Mouse (Mus musculus) limb, embryonic 11.5 days (tissue): ENCODE measurements around the gene Endod1. TPM values are rescaled to one million over a fixed set of nuclear protein-coding genes. Genes with fewer than 3 reads are reported as not detected.
A peak's percentile ranks its signal among the peaks of the same experiment; 100 is the strongest.

Experiments used
- ATAC-seq: fragments of 200-750 bp; cut with Nextera tagmentation; 2 replicates; pipeline ENCODE4 v1.8.0; 2017; ENCODE audit warnings: low read depth; ENCODE audit not compliant: insufficient number of reproducible peaks, low FRiP score, low TSS enrichment
- DNase-seq: peaks from one replicate; pipeline ENCODE4 v3.0.0-alpha.2; 2015; ENCODE audit warnings: low spot score
- H3K27ac ChIP-seq: fragments of 300-500 bp; sonication (generic); replicated peaks from 2 replicates; pipeline ENCODE4 v1.5.1; 2014; ENCODE audit warnings: low read depth, mild to moderate bottlenecking, low read length
- H3K27me3 ChIP-seq: fragments of 300-500 bp; sonication (generic); 2 replicates; pipeline ENCODE4 v1.6.1; 2014; ENCODE audit warnings: mild to moderate bottlenecking, low read length, mixed read lengths; ENCODE audit not compliant: control insufficient read depth, insufficient read depth
- H3K36me3 ChIP-seq: fragments of 300-500 bp; sonication (generic); 2 replicates; pipeline ENCODE4 v1.6.1; 2014; ENCODE audit warnings: mild to moderate bottlenecking, low read length, moderate library complexity, mixed read lengths; ENCODE audit not compliant: control insufficient read depth, insufficient read depth
- H3K4me1 ChIP-seq: fragments of 300-500 bp; sonication (generic); 2 replicates; pipeline ENCODE4 v1.6.1; 2014; ENCODE audit warnings: low read length, mixed read lengths; ENCODE audit not compliant: control insufficient read depth, insufficient read depth
- H3K4me2 ChIP-seq: fragments of 300-500 bp; sonication (generic); 2 replicates; pipeline ENCODE4 v1.6.1; 2014; ENCODE audit warnings: low read depth, mild to moderate bottlenecking, moderate library complexity; ENCODE audit not compliant: severe bottlenecking
- H3K4me3 ChIP-seq: fragments of 300-500 bp; sonication (generic); 2 replicates; pipeline ENCODE4 v1.5.1; 2014; ENCODE audit warnings: low read depth, low read length
- H3K9ac ChIP-seq: fragments of 300-500 bp; sonication (generic); 2 replicates; pipeline ENCODE4 v1.6.1; 2014; ENCODE audit warnings: mild to moderate bottlenecking, low read length
- H3K9me3 ChIP-seq: fragments of 300-500 bp; sonication (generic); 2 replicates; pipeline ENCODE4 v1.6.1; 2016; ENCODE audit warnings: low read length; ENCODE audit not compliant: control insufficient read depth
- WGBS: fragments of 180-500 bp; shearing (Covaris S2); extraction: QIAGEN DNeasy Blood & Tissue Kit; methylation state at CpG from one replicate; pipeline ENCODE4 v1.1.7; 2014; 5-methylcytosine and 5-hydroxymethylcytosine counted together
- polyA plus RNA-seq: library from polyadenylated mRNA; unstranded; fragments of >200 nt; fragmentation: Nextera tagmentation; extraction: Ambion mirVana; gene quantifications from 2 replicates; pipeline ENCODE4 v1.2.1, GENCODE M21; 2014

The Endod1 gene
- 6.1 and 6.3 TPM in 2 replicates for polyA plus RNA-seq

DNA sequence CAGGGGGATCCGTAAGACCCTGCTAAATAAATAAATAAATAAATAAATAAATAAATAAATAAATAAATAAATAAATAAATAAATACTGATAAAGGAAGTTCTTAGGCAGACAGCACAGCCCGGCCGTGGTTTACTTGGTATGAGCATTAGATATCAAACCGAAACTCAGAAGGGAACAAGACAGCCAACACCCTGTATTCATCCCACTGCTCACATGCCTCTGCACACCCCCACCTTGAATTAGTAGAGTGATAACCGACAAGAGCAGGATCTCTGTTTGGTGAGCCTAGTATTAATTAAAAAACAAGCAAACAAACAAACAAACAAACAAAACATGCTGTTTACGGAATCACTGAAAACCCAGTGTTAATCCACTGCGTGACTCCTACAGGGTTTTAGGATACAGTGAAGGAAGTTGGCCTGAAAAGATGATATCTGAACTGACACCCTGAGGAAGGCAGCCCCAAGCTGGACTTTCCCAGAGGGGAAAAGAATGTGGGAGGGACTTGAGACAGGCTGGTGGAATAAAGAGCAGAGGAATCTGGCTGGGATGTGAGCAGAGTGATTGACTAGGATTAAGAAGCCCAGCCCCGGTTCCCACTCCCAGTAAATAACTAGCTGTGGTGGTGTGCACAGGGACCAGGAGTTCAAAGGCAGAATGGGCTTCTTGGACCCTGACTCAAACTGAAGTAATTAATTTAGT, at the start of gene Endod1:
Gene Endod1 (minus strand): TSS at position 155 of the 703 bp plus-strand sequence.
- DNase-seq = peak; percentile 41

DNA sequence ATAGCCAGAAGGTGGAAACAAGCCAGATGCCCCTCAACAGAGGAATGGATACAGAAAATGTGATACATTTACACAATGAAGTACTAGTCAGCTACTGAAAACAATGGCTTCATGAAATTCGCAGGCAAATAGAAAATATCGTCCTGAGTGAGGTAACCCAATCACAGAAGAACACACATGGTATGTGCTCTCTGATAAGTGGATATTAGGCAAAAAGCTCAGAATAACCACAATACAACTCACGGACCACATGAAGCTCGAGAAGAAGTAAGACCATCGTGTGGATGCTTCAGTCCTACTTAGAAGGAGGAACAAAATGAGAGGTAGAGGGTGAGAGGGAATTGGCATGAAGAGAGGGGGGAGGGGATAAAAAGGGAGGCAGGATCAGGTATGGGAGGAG, 27.8 kb upstream of the Endod1 start:
- H3K27me3 ChIP-seq = no peaks in the 10 kb centered on the region
- no peak overlapping the region for H3K4me2 ChIP-seq
- ATAC-seq = no peak
- no peaks in the 10 kb centered on the region for H3K36me3 ChIP-seq
- DNase-seq = no peak
- H3K4me1 ChIP-seq = no peaks in the 10 kb centered on the region
- no peak overlapping the region for H3K4me3 ChIP-seq
- no peaks in the 10 kb centered on the region for H3K9me3 ChIP-seq
- H3K9ac ChIP-seq = no peak overlapping the region
- H3K27ac ChIP-seq = no peak overlapping the region
- WGBS = 93% methylated on average over 5 of the region's 5 CpGs

More for the DNA sequence above, at the start of gene Endod1:
- H3K4me3 ChIP-seq = peak within 1 kb of the TSS; percentile 61
- H3K9me3 ChIP-seq = no peaks in the 10 kb centered on the region
- 0 out of 2 replicates have a peak, but pooled peaks have one; percentile 20 for ATAC-seq
- H3K9ac ChIP-seq = peak within 1 kb of the TSS; percentile 73
- H3K36me3 ChIP-seq = no peaks in the 10 kb centered on the region
- H3K27me3 ChIP-seq = no peaks in the 10 kb centered on the region
- H3K4me2 ChIP-seq = peak within 1 kb of the TSS; percentile 86
- WGBS = 10% methylated on average over 8 of the region's 8 CpGs
- no peaks in the 10 kb centered on the region for H3K4me1 ChIP-seq
- no peak within 1 kb of the TSS for H3K27ac ChIP-seq

DNA sequence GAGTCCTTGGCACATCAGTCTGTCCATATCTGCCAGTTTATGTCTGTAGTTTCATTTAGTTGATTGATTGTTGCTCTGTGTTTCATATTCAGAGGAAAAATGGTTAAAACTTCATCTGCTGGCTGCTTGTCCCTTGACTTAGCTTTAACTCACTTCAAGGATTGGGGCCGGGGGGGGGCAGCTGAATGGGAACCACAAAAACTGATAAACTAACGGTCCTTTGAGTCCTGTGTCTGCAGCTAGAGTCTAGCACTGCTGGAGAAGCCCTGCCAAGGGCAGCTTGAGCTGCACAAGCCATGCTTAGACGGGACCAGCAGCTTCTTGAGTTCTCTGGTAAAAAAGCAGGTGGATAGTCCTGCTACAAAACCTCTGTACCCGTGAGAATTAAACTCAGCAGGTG, 26.7 kb upstream of the Endod1 start:
- no peak overlapping the region for H3K27ac ChIP-seq
- 70% methylated on average over 4 of the region's 4 CpGs for WGBS
- H3K9me3 ChIP-seq = no peaks in the 10 kb centered on the region
- no peak overlapping the region for H3K9ac ChIP-seq
- DNase-seq (no peak), ATAC-seq (no peak)
- no peak overlapping the region for H3K4me2 ChIP-seq
- no peaks in the 10 kb centered on the region for H3K27me3 ChIP-seq
- no peaks in the 10 kb centered on the region for H3K36me3 ChIP-seq
- no peaks in the 10 kb centered on the region for H3K4me1 ChIP-seq
- no peak overlapping the region for H3K4me3 ChIP-seq

DNA sequence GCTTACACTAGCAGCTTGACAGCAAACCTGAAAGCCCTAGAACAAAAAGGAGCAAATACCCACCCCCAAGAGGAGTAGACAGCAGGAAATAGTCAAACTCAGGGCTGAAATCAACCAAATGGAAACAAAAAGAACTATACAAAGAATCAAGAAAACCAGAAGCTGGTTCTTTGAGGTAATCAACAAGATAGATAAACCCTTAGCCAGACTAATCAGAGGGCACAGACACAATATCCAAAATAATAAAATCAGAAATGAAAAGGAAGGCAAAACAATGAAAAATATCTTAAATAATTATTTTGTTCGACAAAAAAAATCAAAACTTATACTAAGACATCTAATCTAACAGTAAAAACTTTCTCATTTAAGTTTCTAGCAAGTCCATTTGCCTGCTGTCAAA, 24.7 kb upstream of the Endod1 start:
- Histone ChIP-seq H3K27ac (no peak overlapping the region), H3K9me3 (no peaks in the 10 kb centered on the region), H3K9ac (no peak overlapping the region), H3K4me3 (no peak overlapping the region), H3K36me3 (no peaks in the 10 kb centered on the region), H3K27me3 (no peaks in the 10 kb centered on the region), H3K4me2 (no peak overlapping the region), H3K4me1 (no peaks in the 10 kb centered on the region)
- ATAC-seq (no peak), DNase-seq (no peak)
- 83% methylated on average over 1 of the region's 1 CpGs for WGBS

DNA sequence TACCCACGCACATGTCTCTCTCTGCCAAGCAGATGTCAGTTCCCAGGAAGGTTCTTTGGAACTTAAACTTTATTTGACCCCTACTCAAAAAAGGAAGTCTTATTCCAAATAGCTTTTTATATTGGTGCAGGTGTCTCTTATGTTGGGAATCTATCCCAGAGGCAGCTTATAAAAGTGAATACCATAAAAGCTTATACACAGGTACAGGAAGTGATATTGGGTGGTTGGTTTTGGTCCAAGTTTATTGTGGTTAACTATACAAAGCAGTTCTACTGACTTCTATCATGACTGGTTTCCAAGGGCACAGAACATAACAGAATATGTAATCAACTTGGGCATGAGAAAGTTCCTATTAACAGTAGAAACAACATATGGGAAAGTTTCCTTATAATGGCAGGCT, 20.8 kb upstream of the Endod1 start:
- WGBS = 86% methylated on average over 1 of the region's 1 CpGs
- Histone ChIP-seq H3K27me3 (no peaks in the 10 kb centered on the region), H3K9ac (no peak overlapping the region), H3K36me3 (no peaks in the 10 kb centered on the region), H3K27ac (no peak overlapping the region), H3K4me3 (no peak overlapping the region), H3K4me1 (no peaks in the 10 kb centered on the region), H3K9me3 (no peaks in the 10 kb centered on the region), H3K4me2 (no peak overlapping the region)
- ATAC-seq (no peak), DNase-seq (no peak)

DNA sequence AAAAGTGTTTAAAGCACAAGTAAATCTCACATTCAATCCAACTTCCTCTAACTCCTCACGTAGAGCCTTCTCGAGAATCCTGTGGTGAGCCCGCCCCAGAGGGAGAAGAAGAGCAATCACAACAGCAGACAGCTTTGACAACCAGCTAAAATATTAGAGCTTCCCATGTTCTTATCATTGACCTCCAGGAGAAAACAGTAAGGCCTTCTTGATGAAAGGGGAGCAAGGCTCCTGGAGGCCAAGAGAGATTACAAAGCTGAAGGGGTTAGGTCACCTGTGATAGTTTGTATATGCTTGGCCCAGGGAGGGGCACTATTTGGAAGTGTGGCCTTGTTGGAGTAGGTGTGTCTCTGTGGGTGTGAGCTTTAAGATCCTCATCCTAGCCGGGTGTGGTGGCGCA, 19.1 kb upstream of the Endod1 start:
- ATAC-seq (no peak), DNase-seq (peak; percentile 2)
- 83% methylated on average over 5 of the region's 5 CpGs for WGBS
- Histone ChIP-seq H3K9me3 (no peaks in the 10 kb centered on the region), H3K4me3 (no peak overlapping the region), H3K27ac (no peak overlapping the region), H3K27me3 (no peaks in the 10 kb centered on the region), H3K36me3 (no peaks in the 10 kb centered on the region), H3K4me2 (no peak overlapping the region), H3K9ac (no peak overlapping the region), H3K4me1 (no peaks in the 10 kb centered on the region)

DNA sequence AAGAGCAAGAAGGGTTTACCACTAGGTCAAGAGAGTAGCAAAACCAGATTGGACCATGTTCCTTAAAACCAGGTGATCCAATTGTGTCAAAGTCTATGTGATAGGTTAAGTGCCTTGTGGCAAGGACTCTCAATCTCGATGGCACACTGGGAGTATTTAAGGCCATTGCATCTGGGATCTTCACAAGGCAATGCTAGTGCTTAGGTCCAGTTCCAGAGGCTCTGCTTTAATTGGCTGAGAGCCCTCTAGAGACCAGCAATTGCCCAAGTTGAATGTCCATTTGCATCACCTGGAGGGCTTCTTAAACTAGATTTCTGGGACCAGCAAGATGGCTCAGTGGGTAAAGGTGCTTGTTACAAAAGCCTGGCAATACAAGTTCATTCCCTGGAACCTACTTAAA, 17.6 kb upstream of the Endod1 start:
- Histone ChIP-seq H3K9me3 (no peaks in the 10 kb centered on the region), H3K9ac (no peak overlapping the region), H3K4me2 (no peak overlapping the region), H3K4me3 (no peak overlapping the region), H3K4me1 (no peaks in the 10 kb centered on the region), H3K27ac (no peak overlapping the region), H3K36me3 (no peaks in the 10 kb centered on the region), H3K27me3 (no peaks in the 10 kb centered on the region)
- no peak for ATAC-seq
- DNase-seq = no peak
- WGBS = 81% methylated on average over 1 of the region's 1 CpGs

DNA sequence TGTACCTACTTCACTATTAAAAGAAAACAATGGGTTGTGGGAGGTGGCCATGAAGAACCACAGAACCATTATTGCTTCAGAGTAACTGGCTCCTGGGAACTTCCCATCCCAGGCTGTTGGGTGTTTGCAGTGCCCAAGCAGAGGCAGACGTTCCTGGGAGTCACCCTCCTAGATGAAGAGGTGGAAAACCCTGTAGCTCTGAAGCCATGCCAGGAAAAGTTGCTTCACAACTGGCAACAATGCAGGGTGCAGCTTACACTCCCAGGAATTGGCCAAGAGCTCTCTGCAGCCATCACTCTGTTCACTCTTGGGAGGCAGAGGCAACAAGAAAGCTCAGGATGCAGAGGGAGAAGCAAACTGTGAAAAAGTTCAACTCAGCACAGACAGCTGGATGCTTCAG, 16.8 kb upstream of the Endod1 start:
- no peak overlapping the region for H3K9ac ChIP-seq
- no peak overlapping the region for H3K27ac ChIP-seq
- 71% methylated on average over 1 of the region's 1 CpGs for WGBS
- no peaks in the 10 kb centered on the region for H3K9me3 ChIP-seq
- H3K27me3 ChIP-seq = no peaks in the 10 kb centered on the region
- no peaks in the 10 kb centered on the region for H3K4me1 ChIP-seq
- H3K36me3 ChIP-seq = no peaks in the 10 kb centered on the region
- H3K4me2 ChIP-seq = no peak overlapping the region
- no peak overlapping the region for H3K4me3 ChIP-seq
- ATAC-seq (no peak), DNase-seq (no peak)

DNA sequence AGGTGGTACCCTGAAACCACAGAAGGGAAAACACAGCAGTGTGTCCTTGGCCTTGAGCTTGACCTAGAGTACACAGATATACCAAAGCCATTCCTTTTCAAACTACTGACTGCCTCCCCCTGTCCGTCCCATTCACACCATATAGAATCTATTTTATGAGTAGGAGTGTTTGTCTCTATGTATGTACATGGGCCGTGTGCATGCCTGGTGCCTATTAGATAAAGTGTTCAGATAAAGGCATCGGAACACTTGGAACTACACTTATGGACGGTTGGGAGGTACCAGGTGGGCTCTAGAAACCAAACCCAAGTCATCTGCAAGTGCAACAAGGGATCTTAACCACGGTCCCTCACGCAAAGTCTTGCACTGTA, 16.1 kb upstream of the Endod1 start:
- Histone ChIP-seq H3K4me3 (no peak overlapping the region), H3K27me3 (no peaks in the 10 kb centered on the region), H3K27ac (no peak overlapping the region), H3K9ac (no peak overlapping the region), H3K9me3 (no peaks in the 10 kb centered on the region), H3K36me3 (no peaks in the 10 kb centered on the region), H3K4me1 (no peaks in the 10 kb centered on the region), H3K4me2 (no peak overlapping the region)
- 86% methylated on average over 6 of the region's 6 CpGs for WGBS
- DNase-seq = no peak
- ATAC-seq = no peak
